Mouse (Mus musculus): ENCODE measurements around the gene Ipo13.

The Ipo13 gene

DNA sequence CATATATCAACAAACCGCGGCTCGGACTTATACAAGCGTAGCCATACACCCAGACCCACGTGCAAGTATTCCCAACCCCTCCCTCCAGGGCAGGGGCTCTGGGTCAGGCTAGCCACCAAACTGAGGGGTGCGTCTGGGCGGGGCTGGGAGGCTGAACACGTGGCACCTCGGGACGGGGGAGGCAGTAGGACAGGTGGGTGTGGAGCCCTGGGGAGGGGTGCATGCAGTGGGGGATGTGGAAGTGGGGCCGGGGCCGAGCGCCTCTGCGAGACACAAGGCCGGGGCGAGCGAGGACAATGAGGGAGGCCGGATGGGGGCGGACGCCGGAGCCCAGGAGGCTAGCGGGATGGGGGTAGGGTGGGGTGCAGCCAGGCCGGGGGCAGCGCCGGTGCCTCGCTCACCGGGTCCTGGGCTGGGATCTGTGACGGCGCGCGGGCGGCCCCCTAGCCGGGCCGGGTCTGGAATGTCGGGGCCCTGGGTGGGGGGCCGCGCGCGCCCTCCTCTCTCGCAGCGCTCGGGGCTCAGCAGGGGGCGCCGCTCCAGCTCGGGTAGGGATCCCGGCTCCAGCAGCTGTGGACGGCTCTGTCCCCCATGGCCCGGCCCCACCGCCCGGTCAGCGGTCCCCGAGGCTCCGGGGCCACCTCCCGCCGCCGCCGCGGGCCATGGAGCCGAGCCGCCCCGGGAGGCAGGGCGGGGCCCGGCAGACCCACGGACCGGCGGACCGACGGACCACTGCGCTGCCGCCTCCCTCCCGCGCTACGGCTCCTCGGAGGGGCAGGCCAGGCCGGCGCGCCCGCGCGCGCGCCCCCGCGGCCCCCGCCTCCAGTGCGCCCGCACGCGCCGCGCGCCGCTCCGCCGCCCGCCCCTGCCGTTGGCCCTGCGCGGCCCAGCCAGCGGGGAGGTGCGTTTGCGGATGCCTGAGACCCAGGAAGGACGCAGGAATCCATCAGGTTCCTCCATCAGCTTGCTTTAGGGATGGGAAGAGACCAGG lies 31.8 kb downstream of the Ipo13 start, which contains the start of gene B4galt2:
Gene B4galt2, minus strand, starts transcription at position 787 of the 991 bp plus-strand sequence.
- peak; percentile 18 to 25 for DNase-seq (ENCODE audit: low spot score in 2 of 2)

DNA sequence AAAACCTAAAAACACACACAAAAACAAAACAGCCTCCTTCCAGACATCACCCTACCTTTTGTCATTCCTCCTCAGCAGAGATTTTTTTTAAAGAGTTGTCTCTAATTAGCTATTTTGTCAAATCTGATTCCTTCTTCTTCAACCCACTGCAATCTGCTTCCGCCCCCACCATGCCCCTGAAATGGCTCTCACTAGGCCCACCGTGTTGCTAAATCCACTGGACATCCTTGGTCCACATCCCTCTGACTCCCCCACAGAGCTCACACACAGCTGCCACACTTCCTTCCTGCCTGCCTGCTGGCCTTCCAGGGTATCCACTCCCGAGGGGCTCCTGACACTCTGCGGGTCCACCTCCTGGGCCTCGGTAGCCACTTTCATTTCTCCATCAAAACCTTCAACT lies 36.1 kb downstream of the Ipo13 start:
- no peak for DNase-seq (ENCODE audit: low spot score in 2 of 2)

DNA sequence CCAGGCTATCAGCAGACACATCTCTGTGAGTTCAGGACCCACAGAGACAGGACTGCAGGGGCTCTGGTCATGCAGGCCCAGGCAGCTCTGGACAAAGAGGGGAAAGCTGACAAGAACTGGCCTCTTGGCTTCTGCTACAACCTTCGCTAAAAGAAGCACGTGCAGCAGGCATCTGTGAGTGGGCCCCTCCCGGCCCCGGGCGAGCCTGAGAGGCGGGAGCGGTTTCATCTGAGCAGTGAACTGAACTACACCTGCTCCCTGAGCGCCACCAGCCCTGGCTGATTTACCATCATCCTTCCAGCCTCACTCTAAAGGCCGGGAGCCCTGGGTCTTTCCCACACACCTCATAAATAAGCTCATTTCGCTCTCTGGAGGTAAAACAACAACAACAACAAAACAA lies 36.5 kb downstream of the Ipo13 start:
- no peak for DNase-seq (ENCODE audit: low spot score in 2 of 2)

DNA sequence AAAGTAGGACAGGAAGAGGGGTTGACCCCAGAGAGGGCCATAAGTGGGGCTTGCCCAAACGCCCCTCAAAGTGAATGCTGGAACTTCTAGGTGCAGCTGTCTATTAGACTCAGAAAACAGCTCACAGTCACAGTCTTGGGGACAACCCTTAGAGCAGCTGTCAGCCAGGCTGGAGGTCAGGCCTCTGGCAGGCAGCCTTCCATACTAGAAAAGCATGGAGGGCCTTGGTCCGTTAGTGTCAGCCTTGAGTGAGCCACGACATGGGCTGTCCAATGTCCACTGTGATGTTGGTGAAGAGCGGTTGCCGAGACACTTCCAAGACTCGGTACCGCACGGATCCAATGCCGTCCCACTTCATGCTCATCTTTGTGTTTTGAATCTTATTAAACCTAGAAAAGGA lies 41.2 kb downstream of the Ipo13 start:
- DNase-seq (ENCODE audit: low spot score in 2 of 2) = no peak

DNA sequence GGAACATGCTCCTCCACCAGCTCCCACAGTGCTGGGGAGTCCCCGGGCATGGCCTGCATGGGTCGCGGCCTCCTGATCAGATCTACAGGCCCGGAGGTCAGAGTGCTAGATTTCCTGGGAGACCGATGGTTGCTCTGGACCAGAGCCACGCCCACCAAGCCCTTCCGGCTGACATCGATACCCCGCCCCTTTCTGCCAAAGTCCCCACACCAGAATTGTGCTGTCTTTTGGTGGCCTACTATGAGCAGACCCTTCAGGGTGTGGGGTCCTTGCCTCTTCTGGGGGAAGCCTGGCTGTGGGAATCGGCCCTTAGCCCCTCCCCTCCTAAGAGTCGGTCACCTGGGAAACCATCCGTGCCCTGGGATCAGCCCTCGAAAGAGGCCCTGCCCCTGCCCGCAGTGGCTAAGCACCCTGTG lies 42.3 kb downstream of the Ipo13 start, which contains the start of gene Ccdc24:
Gene Ccdc24, minus strand, starts transcription at position 87 of the 416 bp plus-strand sequence.
- DNase-seq (ENCODE audit: low spot score in 2 of 2) = no peak

DNA sequence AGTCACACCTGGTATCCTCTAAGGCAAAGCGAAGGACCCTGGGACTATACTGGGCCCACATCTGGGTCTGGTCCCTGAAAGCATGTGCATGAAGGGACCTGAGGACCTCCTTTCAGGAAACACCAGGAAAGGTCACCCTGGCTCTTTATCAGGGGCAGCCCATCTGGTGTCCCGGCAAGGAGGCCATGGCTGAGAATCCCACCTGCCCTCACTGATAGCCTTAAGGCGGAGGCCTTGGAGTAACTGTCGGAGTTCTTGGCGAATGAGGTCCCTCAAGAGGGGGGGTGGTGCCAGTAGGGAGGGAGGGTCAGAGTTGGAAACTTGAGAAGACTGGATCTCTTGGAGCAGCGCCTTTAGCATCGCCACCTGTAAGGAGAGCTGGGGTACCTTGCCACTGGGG lies 43.0 kb downstream of the Ipo13 start:
- DNase-seq (ENCODE audit: low spot score in 2 of 2) = no peak

DNA sequence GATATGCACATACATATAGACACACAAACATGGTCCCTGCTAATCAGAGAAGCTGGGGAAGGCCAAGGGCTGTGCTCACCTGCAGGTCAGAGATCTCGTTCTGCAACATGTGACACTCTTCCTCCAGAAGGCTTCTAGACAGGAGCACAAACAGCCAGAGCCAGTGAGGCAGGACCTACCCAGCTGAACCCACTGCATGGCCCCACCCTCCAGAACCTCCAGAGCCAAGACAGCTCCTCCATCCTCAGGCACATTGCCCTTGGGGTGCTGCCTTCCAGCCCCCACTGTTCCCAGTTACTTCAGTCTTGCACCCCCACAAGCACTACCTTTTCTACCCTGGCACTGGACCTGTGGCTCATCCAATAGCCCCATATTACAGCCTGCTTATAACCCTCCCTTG lies 44.4 kb downstream of the Ipo13 start:
- DNase-seq (ENCODE audit: low spot score in 2 of 2) = no peak

DNA sequence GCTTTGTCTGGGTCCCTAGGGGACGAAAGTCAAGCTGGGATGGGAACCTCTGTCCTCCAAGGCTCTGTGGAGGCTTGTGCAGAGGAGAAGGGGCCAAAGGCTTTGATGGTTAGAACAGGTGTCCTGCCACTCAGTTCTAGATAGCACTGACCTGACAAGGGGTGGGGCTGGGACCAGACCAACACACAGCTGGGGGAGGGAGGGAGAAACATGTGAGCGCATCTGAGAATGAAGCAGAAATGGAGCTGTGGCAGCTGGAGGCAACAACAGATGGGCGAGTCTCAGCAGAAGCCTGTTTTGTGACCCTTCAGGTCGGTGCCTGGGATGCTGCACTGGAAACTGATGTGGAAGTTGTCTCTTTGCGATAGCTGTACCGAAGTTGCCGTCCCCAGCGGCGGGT lies 45.5 kb downstream of the Ipo13 start:
- DNase-seq (ENCODE audit: low spot score in 2 of 2) = no peak

DNA sequence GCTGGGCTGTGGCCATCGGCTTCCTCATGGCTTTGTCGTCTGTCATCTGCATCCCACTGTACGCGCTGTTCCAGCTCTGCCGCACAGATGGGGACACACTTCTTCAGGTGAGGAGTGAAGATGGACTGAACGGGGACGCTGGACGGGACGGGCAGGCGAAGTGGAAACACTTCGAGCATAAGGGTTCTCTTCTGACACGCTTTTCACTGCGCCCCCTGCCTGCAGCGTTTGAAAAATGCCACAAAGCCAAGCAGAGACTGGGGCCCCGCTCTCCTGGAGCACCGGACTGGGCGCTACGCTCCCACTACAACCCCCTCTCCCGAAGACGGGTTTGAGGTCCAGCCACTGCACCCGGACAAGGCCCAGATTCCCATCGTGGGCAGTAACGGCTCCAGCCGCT lies 47.0 kb downstream of the Ipo13 start:
- peak; percentile 19 to 35 for DNase-seq (ENCODE audit: low spot score in 2 of 2)

DNA sequence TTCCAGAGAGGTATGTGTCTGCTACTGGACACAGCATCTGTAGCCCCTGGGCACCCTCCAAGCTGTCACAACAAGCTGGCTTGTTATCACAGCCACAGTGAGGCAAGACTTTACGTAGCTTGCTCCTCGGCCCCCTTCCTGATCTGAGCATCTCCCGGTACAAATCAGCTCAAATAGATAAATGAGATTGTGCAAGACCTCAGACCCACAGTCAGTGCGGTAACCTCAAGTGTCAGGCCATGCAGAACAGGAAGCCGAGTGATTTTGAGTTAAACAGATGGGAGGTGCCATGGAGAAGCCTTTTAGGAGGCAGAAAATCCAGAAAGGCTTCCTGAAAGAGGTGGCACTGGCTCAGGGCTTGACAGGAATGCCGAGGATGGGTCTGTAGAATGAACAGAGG lies 47.8 kb downstream of the Ipo13 start:
- no peak for DNase-seq (ENCODE audit: low spot score in 2 of 2)

DNA sequence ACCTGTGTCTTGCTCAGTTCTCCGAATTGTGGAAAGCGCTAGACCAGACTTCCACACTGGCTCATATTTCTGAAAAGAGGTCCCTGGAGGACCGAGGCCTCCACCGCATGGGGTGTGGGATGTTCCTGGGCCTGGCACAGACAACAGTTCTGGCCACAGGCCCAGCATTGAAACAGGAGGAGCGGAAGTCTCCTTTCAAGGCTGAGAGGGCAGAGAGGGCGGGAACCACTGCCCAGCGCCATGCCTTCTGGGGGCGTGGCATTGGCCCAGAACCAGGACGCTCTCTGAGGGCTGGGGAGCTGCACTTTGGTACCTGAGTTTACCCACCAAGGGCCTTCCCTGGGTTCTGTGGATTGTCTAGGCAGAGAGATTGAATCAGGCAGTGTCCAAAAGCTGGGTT lies 48.7 kb downstream of the Ipo13 start:
- DNase-seq (ENCODE audit: low spot score in 2 of 2) = peak; percentile 36 to 75

DNA sequence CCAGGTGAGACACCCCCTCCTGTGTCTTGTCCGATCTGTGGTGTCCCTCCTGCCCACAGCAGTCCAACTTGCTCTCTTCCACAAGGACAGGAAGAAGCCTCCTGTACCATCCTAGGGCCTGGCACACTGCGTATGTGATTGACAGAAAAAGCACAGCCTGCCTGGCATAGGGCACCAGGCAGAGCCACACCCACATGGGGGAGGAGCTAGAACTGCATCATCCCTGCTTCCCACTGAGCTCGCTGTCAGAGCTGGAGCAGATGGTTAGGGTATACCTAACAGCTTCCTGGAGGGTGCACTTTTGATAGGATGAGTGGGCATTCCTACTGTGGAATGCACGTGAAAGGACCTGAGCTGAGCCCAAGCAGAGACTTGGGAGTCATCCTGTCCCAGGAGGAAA lies 52.0 kb downstream of the Ipo13 start:
- no peak for DNase-seq (ENCODE audit: low spot score in 2 of 2)

DNA sequence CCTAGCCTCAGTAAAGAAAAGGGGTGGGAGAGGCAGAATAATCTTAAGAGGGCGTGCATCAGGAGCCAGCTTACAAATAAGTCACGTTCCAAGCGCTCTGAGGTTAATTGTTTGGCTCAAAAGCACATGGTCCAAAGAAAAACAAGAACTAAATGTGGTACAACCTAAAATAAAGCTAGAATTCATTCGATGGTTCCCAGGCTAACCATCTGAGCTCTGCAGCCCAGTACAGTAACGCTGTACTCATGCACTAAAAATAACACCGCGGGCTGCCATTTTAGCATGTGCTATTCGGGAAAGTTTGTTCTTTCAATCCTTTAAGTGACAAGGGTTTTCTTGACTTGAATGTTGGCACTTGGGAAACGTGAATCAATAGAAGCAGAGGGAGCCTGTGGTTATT lies 54.2 kb downstream of the Ipo13 start:
- no peak for DNase-seq (ENCODE audit: low spot score in 2 of 2)

DNA sequence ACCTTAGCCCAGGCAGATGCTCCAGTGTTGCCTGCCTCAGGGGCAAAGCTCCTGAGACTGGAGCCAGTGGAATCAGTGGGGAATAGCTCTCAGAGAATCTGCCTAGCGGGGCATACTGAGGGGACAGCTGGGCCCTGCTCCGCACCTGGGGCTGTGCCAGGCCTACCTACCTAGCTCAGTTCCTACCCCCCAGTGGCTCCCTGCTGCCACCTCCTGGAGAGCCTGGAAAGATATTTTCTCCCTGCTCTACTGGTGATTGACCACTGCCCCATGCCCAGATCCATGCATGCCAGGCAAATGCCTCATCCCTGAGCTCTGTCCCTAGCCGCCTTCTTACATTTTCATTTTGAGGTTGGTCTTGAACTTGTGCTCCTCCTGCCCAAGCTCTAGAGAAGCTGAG lies 56.0 kb downstream of the Ipo13 start:
- peak; percentile 46 to 60 for DNase-seq (ENCODE audit: low spot score in 2 of 2)

DNA sequence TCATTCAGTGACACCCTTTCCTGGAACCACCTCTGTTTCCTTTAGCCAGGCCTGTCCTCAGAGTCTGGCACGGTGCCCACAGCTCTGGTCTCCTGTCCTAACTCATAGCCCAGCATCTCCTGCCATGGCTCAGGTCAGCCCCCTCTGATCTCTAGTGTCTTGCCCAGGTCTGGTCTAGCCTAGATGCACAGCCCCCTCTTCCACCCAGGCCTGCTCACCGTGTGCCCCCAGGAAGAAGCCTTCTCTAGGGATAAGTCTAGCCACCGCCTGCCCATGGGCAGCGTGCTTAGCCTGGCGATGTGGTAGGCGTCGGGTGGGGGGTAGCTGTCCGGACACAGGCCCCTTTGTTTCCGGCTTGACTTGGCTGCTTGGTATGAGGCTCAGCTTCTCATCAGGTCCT lies 59.7 kb downstream of the Ipo13 start:
- no peak for DNase-seq (ENCODE audit: low spot score in 2 of 2)

DNA sequence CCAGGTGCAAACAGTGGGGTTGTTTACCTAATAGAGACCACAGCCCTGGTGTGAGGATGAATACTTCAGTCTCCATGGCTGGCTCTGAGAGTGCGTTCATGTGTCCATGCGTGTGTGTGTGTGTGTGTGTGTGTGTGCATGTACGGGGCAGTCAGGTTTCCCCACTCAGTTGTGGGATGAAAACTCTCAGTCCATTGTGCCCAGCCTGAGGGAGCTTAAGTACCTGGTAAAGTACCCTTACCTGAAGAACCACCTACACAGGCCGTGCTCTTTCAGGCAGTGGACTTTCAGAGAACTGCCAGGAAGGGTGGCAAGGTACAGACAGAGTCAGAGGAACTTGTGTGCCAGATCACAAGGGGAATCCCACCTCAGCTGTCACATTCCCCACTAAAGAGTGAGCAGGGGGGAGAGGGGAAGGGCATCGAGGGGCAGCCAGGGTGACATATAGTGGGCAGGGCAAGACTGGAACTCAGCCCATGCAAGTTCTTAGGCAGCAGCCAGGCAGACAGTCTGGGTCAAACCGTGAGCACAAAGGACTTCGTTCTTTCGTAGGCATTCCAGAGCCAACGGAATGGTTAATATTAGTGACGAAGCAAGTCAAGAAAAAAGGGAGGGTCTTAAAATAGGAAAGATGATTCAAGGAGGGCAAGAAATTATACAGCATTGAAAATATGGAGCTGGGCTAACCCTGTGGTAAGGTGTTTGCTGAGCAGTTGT lies 62.5 kb downstream of the Ipo13 start:
- no peak for DNase-seq (ENCODE audit: low spot score in 2 of 2)

DNA sequence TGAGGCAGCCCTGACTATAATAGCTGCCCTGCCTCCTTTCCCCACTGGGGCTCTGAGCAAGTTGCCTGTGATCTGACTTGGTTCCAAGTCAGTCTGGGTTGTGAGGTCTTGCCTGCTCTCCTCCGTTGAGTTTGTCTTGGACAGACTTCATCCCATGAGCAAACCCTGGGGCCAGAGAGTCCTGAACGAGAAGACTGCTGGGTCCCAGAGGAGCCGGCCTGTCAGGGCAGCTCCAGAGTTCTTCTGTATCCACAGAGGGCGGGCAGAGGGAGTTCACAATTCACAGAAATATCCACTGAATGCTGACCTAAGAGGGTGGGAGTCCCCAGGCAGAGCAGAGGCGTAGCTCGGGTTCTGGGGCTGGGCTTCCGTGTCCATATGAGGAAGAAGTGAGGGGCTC lies 63.9 kb downstream of the Ipo13 start:
- no peak for DNase-seq (ENCODE audit: low spot score in 2 of 2)

DNA sequence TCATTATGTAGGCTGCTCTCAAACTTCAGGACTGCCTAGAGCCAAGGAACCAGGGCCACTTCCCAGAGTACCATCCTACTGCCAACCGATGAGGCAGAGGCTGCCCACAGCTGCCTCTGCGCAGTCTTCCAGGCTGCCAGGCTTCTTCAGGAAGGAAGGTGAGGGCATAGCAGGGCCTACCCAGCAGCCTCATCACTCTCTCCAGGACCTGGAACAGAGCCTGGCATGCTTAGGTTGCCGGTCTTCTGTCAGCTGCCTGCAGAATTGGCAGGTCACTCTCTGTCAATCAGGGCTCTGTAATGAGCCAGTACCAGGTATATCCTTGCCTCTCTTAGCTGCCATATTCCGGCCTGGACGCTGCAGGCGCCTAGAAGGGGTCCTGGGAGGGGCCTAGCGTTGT lies 64.6 kb downstream of the Ipo13 start:
- no peak for DNase-seq (ENCODE audit: low spot score in 2 of 2)

DNA sequence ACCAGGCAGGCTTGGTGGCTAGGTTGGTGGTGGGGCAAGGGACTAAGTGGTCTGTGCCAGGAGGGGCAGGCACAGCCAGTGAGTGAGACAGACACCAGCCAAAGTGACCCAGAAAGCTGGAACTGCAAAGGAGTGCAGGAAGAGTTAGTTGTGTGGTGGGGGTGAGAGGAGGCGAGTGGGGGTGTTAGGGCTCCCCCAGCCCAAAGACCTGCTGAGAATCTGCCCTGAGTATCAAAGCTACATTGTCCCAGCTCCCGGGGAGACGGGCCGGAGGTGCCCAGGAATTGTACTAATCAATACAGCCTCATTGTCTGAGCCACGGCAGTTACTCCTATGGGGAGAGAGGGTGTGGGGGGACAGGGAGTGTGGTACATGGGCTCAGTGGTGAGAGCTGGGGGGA lies 65.3 kb downstream of the Ipo13 start:
- DNase-seq (ENCODE audit: low spot score in 2 of 2) = no peak

DNA sequence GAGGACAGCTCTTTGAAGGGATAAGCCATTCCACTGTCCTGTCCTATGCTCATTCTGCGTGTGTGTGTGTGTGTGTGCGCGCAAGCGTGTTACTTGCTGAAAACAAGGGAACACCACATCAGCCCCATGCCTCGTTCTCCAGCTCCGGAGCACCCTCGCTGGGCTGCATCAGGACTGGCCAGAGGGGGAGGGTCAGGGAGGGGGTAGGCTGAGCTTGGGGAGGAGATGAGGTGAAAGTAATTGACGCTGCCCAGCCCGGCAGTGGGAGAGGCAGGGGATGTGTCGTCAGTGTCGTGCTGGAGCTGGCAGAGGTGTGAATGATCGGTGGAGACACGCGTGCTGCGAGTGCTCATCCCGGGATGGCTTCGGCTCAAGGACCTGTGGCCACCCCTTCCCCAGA lies 65.7 kb downstream of the Ipo13 start:
- no peak for DNase-seq (ENCODE audit: low spot score in 2 of 2)

DNA sequence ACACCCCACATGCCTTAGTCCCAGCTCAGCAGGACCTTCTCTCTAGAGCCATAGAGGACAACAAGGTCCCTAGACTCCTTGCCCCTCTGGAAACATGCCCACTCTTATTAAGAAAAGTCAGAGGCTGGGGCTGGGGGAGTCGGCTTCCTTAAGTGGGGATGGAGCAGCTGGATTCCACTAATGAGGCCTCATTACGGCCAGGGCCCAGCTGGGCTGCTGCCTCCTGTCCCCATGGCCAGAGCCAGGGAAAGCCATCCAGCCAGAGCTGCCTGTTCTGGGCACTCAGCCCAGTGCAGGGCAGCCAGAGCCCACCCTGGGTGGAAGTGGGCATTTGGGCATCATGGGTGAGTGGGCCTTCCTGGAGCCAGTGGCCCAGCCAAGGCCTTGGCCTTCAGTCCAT lies 67.8 kb downstream of the Ipo13 start:
- no peak for DNase-seq (ENCODE audit: low spot score in 2 of 2)

DNA sequence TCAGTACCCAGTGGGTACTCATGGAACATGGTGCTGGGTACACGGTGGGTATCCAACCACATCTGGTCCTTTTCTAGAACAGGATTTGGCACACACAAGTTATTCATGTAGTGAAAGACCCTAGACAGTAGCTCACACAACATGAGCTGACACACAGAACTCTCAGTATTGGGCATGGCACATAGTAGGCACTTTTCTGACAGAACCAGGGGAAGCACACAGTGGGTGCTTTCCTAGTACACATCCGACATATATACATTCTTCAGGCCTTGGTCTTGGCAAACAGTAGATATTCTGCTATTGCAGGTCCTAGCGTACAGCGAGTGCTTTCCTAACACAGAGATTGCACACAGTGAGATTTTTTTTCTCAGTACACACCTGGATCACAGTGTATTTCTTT lies 68.5 kb downstream of the Ipo13 start:
- DNase-seq (ENCODE audit: low spot score in 2 of 2) = no peak

DNA sequence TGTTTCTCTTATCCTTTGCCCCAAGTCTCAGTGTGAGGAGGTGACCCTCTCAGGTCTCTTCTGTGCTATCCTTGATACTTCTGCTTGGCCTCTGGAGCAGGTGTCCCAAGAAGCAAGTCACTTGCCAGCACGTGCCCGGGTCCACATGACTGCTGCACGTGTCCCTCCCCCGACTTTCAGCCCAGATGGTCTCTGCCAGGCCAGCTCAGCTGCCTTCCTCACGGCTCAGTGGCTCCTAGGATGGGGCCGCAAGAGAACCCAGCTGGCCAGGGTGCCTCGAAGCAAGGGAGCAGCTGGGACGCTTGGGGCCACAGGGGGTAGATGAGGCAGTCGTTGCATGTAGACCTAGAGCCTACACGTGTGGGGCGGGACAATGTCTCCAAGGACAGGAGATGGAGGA lies 69.5 kb downstream of the Ipo13 start:
- no peak for DNase-seq (ENCODE audit: low spot score in 2 of 2)

Data from urinary bladder, postnatal 36 days (tissue).